Mouse (Mus musculus) kidney, embryonic 16.5 days (tissue): ENCODE data around the gene Phf1. TPM values are rescaled to one million over a fixed set of nuclear protein-coding genes. Genes with fewer than 3 reads are reported as not detected.

Experiments used
- ATAC-seq: fragments of 200-750 bp; cut with Nextera tagmentation; 2 replicates; pipeline ENCODE4 v1.8.0; 2017; ENCODE audit warnings: moderate TSS enrichment; ENCODE audit not compliant: low FRiP score, low TSS enrichment
- H3K27ac ChIP-seq: fragments of 300-500 bp; sonication (generic); 2 replicates; pipeline ENCODE4 v1.5.1; 2014; ENCODE audit warnings: low read length
- H3K27me3 ChIP-seq: fragments of 300-500 bp; sonication (generic); 2 replicates; pipeline ENCODE4 v1.6.1; 2014; ENCODE audit warnings: low read length, control low read depth, mixed read lengths; ENCODE audit not compliant: insufficient read depth
- H3K36me3 ChIP-seq: fragments of 300-500 bp; sonication (generic); 2 replicates; pipeline ENCODE4 v1.6.1; 2014; ENCODE audit warnings: low read length, control low read depth, mixed read lengths; ENCODE audit not compliant: insufficient read depth
- H3K4me1 ChIP-seq: fragments of 300-500 bp; sonication (generic); 2 replicates; pipeline ENCODE4 v1.6.1; 2014; ENCODE audit warnings: low read length, control low read depth, mixed read lengths; ENCODE audit not compliant: insufficient read depth
- H3K4me2 ChIP-seq: fragments of 300-500 bp; sonication (generic); replicated peaks from 2 replicates; pipeline ENCODE4 v1.6.1; 2014; ENCODE audit warnings: low read depth, low read length
- H3K4me3 ChIP-seq: fragments of 300-500 bp; sonication (generic); 2 replicates; pipeline ENCODE4 v1.5.1; 2014; ENCODE audit warnings: mild to moderate bottlenecking, low read length
- H3K9ac ChIP-seq: fragments of 300-500 bp; sonication (generic); replicated peaks from 2 replicates; pipeline ENCODE4 v1.6.1; 2014; ENCODE audit warnings: low read length
- H3K9me3 ChIP-seq: fragments of 300-500 bp; sonication (generic); 2 replicates; pipeline ENCODE4 v1.6.1; 2016; ENCODE audit warnings: low read length, control low read depth
- WGBS: fragments of 180-500 bp; shearing (Covaris S2); extraction: QIAGEN DNeasy Blood & Tissue Kit; methylation state at CpG from one replicate; pipeline ENCODE4 v1.1.7; 2014; 5-methylcytosine and 5-hydroxymethylcytosine counted together
- polyA plus RNA-seq: library from polyadenylated mRNA; unstranded; fragments of >200 nt; fragmentation: Nextera tagmentation; extraction: Ambion mirVana; gene quantifications from 2 replicates; pipeline ENCODE4 v1.2.1, GENCODE M21; 2015

Phf1 gene
- polyA plus RNA-seq, 1 experiment from 2014 or later, result 9.3 TPM

DNA sequence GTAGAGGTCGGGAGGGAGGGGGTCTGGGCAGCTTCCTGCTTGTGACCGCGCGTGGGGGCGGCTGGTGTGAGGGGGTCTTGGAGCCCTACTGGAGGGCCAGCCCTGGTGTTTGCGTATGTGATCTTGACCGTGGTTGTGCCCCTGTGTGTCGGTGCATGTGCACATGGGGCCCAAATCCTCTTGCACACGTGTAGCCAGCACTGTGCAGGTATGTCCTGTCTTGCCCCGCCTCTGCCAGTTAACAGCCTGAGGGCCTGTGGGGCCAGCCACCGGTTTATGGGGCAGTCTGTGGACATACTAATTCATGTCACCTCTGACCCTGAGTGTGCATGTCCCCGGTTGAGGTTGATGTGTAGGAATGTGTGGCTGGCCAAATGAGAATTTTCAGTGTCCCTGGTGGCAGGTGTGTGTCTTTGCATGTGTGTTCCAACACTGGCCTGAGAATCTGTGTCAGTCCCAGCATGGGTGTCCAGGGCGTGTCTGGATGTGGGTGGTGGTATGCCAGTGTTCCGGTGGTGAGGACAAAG, 16.3 kb downstream of the Phf1 start:
- no peaks in the 10 kb centered on the region for H3K9me3 ChIP-seq
- ATAC-seq, result peak; percentile 10; the same call in 1 of the 2 replicates
- peak overlapping the region; percentile 65 for H3K4me3 ChIP-seq
- no peaks in the 10 kb centered on the region for H3K36me3 ChIP-seq
- peak overlapping the region; percentile 100 for H3K4me2 ChIP-seq
- H3K9ac ChIP-seq, result peak overlapping the region; percentile 84
- H3K27me3 ChIP-seq, result no peaks in the 10 kb centered on the region
- WGBS, result 7% methylated on average over 13 of the region's 14 CpGs
- peaks cover 77% of the 10 kb centered on the region for H3K4me1 ChIP-seq
- peak overlapping the region; percentile 68 for H3K27ac ChIP-seq

DNA sequence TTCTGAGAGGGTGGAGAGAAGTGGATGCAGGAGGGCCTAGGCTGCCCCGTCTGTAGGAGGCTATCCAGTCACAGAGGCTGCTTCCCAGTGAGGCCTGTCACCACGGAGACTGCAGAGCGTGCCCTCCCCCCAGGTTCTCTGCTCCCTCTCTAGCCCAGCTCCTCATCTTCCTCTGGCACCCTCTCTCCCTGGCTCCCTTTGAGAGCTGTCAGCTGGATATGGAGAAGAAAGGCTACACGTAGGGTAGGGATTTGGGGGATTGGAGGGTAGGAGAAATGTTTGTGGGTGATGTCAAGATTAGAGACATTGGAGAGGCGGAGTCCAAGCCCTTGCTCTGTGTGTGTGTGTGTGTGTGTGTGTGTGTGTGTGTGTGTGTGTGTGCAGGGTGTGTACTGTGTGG, 17.0 kb downstream of the Phf1 start:
- Histone ChIP-seq H3K9ac (no peak overlapping the region), H3K4me1 (peaks cover 78% of the 10 kb centered on the region), H3K36me3 (0 out of 2 replicates have a peak, but pooled peaks cover 1% of the 10 kb centered on the region), H3K4me2 (peak overlapping the region; percentile 100; the same call in 1 of the 2 replicates), H3K9me3 (no peaks in the 10 kb centered on the region), H3K27ac (peak overlapping the region; percentile 68), H3K27me3 (no peaks in the 10 kb centered on the region), H3K4me3 (no peak overlapping the region)
- no peak for ATAC-seq
- 51% methylated on average over 5 of the region's 5 CpGs for WGBS

DNA sequence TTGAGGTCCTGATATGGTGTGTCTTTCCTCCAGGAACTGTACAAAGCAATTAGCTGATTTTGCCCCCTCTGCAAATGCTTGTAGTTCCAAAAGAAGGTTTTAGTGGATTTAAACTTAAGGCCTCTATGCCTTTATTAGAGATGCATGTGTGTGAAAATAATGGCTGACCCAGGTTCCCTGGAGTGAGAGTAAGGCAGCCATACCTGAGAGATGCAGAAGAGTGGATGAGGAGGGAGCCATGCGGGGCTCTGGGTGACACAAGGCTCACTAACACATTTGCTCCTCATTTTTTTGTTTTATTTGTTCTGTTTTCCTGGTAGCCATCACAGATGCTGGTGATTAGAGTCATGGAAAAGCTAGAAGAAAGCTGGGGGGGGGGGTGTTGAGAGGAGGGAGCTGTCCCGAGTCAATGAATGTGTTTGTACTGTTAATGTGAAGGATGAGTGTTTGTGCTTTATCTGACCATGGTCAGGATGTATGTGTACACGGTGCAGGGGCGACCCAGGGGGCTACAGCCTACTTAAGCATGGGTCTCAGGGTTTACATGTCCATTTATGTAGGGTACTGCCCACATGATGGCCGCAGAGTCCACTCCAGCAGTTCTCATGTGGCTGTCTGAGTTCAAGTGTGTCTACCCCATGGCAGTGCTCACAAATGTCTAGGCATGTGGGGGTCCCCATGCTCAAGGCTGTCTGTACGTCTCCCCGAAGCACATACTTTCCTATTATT, 17.9 kb downstream of the Phf1 start:
- H3K9me3 ChIP-seq, result no peaks in the 10 kb centered on the region
- no peak for ATAC-seq
- H3K27ac ChIP-seq, result peak overlapping the region; percentile 32; the same call in 1 of the 2 replicates
- peak overlapping the region; percentile 64 for H3K4me2 ChIP-seq
- 30% methylated on average over 7 of the region's 7 CpGs for WGBS
- no peaks in the 10 kb centered on the region for H3K27me3 ChIP-seq
- peaks cover 74% of the 10 kb centered on the region for H3K4me1 ChIP-seq
- H3K4me3 ChIP-seq, result peak overlapping the region; percentile 42
- H3K36me3 ChIP-seq, result 0 out of 2 replicates have a peak, but pooled peaks cover 7% of the 10 kb centered on the region
- H3K9ac ChIP-seq, result peak overlapping the region; percentile 54

DNA sequence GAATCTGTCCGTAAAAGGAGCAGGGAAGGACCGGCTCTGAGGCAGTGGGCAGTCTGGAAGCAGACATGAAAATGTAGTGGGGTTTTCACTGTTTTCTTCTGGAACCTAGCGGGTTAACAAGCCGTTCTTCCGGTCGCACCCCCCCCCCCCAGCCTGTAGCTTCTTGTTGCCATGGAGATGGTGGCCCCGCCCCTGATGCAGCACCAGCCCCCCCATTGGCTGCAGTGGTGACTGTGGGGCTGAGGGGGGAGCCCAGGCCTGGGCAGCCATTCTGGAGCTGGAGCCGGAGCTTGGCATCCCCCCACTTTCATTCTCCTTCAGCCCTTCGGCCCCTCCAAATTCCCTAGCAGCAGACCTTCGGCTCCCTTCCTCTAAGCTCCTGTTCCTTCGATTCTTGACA, 18.6 kb downstream of the Phf1 start:
- Histone ChIP-seq H3K4me2 (peak overlapping the region; percentile 64), H3K27ac (peak overlapping the region; percentile 32; the same call in 1 of the 2 replicates), H3K9me3 (no peaks in the 10 kb centered on the region), H3K27me3 (no peaks in the 10 kb centered on the region), H3K4me1 (peaks cover 67% of the 10 kb centered on the region), H3K9ac (peak overlapping the region; percentile 54), H3K36me3 (0 out of 2 replicates have a peak, but pooled peaks cover 12% of the 10 kb centered on the region), H3K4me3 (peak overlapping the region; percentile 42)
- ATAC-seq, result peak; percentile 28; the same call in 1 of the 2 replicates
- 0% methylated on average over 10 of the region's 11 CpGs for WGBS

DNA sequence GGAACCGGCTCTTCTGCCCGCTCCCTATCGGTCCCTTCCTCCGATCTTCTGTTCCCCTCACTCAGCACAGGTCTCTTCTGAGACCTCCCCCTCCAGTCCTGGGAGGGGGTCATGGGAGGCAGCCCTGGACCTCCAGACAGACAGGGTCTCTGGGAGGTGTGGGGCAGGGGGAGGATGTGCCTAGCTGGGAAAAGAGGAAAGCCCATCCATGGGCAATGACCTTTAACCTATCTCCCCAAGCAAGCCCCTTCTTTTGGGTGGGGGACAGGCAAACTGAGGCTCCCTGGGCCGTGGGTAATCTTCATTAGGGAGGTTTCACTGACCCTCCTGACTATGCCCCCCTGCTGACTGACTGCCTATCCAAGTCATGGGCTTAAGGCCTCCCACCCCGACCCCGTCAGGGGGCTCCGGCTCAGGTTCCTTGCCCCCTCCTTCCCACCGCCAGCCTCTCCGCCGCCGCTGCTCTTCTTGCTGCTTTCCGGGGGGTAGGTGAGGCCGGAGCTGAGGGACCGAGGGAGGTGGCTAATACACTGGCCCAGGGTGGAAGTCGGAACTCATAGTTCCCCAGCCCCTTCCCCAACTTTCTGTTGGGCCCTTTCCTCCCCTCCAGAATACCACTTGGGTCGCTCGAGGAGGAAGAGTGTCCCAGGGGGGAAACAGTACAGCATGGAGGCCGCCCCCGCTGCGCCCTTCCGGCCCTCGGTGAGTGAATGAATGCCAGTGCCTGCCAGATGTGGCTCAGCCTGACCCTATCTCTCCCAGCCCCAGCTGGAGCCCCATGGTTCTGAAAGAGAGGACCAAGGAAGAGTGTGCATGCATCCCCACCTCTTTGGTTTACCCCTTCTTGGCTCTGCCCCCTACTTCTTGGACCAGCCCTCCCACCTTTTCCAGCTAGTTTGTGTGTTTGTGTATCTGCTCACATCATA, 19.4 kb downstream of the Phf1 start:
- Histone ChIP-seq H3K9ac (peak overlapping the region; percentile 54), H3K27me3 (no peaks in the 10 kb centered on the region), H3K27ac (no peak overlapping the region), H3K9me3 (no peaks in the 10 kb centered on the region), H3K4me1 (peaks cover 59% of the 10 kb centered on the region), H3K36me3 (peaks cover 20% of the 10 kb centered on the region; the same call in 1 of the 2 replicates), H3K4me3 (peak overlapping the region; percentile 42), H3K4me2 (peak overlapping the region; percentile 64)
- WGBS, result 7% methylated on average over 23 of the region's 23 CpGs
- ATAC-seq, result no peak

DNA sequence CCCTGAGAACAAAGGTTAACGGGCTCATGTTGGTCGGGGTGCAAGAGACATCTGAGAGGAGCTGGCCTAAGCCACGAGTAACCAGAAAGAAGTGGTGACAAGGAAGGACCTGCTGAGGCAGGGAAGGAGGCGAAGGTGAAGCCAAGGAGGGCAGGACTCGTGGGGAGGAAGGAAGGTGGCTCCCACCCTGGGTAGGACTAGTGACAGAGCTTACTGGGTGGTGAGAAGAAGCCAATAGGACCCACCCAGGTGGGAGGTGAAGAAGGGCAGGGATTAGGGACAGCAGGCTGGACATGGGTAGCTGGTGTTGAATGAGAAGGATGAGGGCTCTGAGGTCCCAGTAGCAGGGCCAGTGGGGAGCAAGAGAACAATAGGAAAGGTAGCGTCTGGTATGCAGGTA, 20.3 kb downstream of the Phf1 start:
- WGBS, result 27% methylated on average over 6 of the region's 6 CpGs

DNA sequence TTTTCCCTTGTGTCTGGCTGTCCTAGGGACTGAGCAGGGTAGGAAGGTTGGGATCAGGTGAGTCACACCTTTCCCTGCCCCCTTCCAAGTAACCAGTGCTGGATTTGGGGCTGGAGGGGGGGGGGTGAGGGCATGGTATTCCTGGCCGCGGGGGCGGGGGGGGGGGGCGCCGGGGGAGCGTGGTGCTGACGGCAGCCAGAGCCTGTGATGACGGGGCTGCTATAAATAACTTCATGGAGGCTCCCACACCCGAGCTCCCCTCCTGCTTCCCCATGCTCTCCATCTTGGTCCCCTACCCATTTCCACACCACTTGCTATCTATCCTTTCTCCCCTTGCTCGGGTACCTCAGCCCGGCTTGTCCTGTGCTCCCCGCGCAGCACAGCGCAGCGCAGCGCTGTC, 20.9 kb downstream of the Phf1 start:
- Histone ChIP-seq H3K9me3 (no peaks in the 10 kb centered on the region), H3K4me3 (no peak overlapping the region), H3K27ac (no peak overlapping the region), H3K4me1 (peaks cover 52% of the 10 kb centered on the region), H3K9ac (no peak overlapping the region), H3K4me2 (peak overlapping the region; percentile 64), H3K36me3 (peaks cover 28% of the 10 kb centered on the region), H3K27me3 (no peaks in the 10 kb centered on the region)
- WGBS, result 23% methylated on average over 9 of the region's 16 CpGs
- ATAC-seq, result no peak

More for the DNA sequence above, 20.3 kb downstream of the Phf1 start:
- peak overlapping the region; percentile 64 for H3K4me2 ChIP-seq
- H3K4me1 ChIP-seq, result peaks cover 52% of the 10 kb centered on the region
- H3K27me3 ChIP-seq, result no peaks in the 10 kb centered on the region
- H3K4me3 ChIP-seq, result 0 out of 2 replicates have a peak overlapping the region, but pooled peaks have one; percentile 42
- no peak overlapping the region for H3K27ac ChIP-seq
- H3K9me3 ChIP-seq, result no peaks in the 10 kb centered on the region
- H3K36me3 ChIP-seq, result peaks cover 27% of the 10 kb centered on the region
- 0 out of 2 replicates have a peak overlapping the region, but pooled peaks have one; percentile 54 for H3K9ac ChIP-seq
- no peak for ATAC-seq

DNA sequence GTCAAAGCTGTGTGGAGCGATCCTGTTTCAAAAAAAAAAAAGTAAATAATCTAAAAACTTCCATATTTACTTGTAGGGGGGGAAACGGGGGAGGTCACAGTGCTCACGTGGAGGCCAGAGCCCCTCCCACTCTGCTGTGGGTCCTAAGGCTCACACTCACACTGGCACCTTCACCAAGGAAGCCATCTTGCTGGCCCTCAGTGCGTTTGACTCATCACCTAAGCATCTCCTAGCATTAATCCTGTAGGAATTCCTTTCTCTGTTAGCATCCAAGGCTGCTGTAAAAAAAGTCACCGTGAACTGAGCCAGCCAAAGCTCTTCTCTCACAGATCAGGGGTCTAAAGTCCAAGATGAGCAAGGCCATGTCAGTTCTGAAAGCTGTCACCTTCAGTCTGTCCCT, 23.5 kb downstream of the Phf1 start:
- H3K9ac ChIP-seq, result no peak overlapping the region
- WGBS, result 79% methylated on average over 5 of the region's 5 CpGs
- H3K4me1 ChIP-seq, result peaks cover 29% of the 10 kb centered on the region
- H3K36me3 ChIP-seq, result peaks cover 46% of the 10 kb centered on the region
- H3K27ac ChIP-seq, result no peak overlapping the region
- no peaks in the 10 kb centered on the region for H3K27me3 ChIP-seq
- H3K9me3 ChIP-seq, result no peaks in the 10 kb centered on the region
- no peak for ATAC-seq
- H3K4me2 ChIP-seq, result no peak overlapping the region
- H3K4me3 ChIP-seq, result no peak overlapping the region

DNA sequence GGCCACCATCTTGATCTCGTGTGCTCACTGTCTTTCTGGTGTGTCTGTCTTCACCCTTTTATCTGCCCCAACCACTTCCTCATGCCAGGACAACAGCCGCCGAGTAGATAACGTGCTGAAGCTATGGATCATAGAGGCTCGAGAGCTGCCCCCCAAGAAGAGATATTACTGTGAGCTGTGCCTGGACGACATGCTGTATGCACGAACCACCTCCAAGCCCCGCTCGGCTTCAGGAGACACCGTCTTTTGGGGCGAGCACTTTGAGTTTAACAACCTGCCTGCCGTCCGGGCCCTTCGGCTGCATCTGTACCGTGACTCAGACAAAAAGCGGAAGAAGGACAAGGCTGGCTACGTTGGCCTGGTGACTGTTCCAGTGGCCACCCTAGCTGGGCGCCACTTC, 24.0 kb downstream of the Phf1 start:
- Histone ChIP-seq H3K36me3 (peaks cover 52% of the 10 kb centered on the region), H3K4me3 (no peak overlapping the region), H3K4me1 (peaks cover 23% of the 10 kb centered on the region), H3K27ac (no peak overlapping the region), H3K27me3 (no peaks in the 10 kb centered on the region), H3K4me2 (no peak overlapping the region), H3K9ac (no peak overlapping the region), H3K9me3 (no peaks in the 10 kb centered on the region)
- ATAC-seq, result no peak
- 95% methylated on average over 18 of the region's 18 CpGs for WGBS
